Mouse (Mus musculus) kidney, postnatal 14 days (tissue): Measurements from ENCODE around the gene Grik2.
"Not testable (repeated sequence)": the region's sequence is repeated elsewhere in the genome, so short reads cannot be mapped to it uniquely, and the experiment has no call there.

Experiments
- DNase-seq: peaks from one replicate; pipeline ENCODE4 v3.0.0; 2022; ENCODE audit warnings: mixed read lengths

Grik2 gene

GRCm38 (mm10) chr10:49647116-49647515 lies 141.4 kb downstream of the Grik2 start:
- DNase-seq = no peak

GRCm38 (mm10) chr10:49639901-49640300 lies 148.7 kb downstream of the Grik2 start:
- no peak for DNase-seq

- DNase-seq = no peak
These were observed 164.6 kb downstream of the Grik2 start for GRCm38 (mm10) chr10:49623951-49624350.

- DNase-seq = no peak
These were observed 190.9 kb downstream of the Grik2 start for GRCm38 (mm10) chr10:49597652-49598051.

- no peak for DNase-seq
These were observed 215.1 kb downstream of the Grik2 start for GRCm38 (mm10) chr10:49573514-49573913.

- no peak for DNase-seq
These were observed 228.6 kb downstream of the Grik2 start for GRCm38 (mm10) chr10:49559872-49560407.

- no peak for DNase-seq
These were observed 246.3 kb downstream of the Grik2 start for GRCm38 (mm10) chr10:49542249-49542648.

GRCm38 (mm10) chr10:49519752-49520151 lies 268.8 kb downstream of the Grik2 start:
- no peak for DNase-seq

GRCm38 (mm10) chr10:49500628-49501027 lies 287.9 kb downstream of the Grik2 start:
- DNase-seq = no peak

- no peak for DNase-seq
These were observed 291.3 kb downstream of the Grik2 start for GRCm38 (mm10) chr10:49497302-49497701.

GRCm38 (mm10) chr10:49481439-49481838 lies 307.1 kb downstream of the Grik2 start:
- no peak for DNase-seq

GRCm38 (mm10) chr10:49480085-49480749 lies 308.3 kb downstream of the Grik2 start:
- DNase-seq = no peak

- no peak for DNase-seq
These were observed 315.0 kb downstream of the Grik2 start for GRCm38 (mm10) chr10:49473613-49474012.

- DNase-seq = no peak
These were observed 331.8 kb downstream of the Grik2 start for GRCm38 (mm10) chr10:49456791-49457190.

- DNase-seq = no peak
These were observed 335.0 kb downstream of the Grik2 start for GRCm38 (mm10) chr10:49453535-49453934.

GRCm38 (mm10) chr10:49441369-49441768 lies 347.2 kb downstream of the Grik2 start:
- DNase-seq = no peak

GRCm38 (mm10) chr10:49437057-49437456 lies 351.5 kb downstream of the Grik2 start:
- no peak for DNase-seq

GRCm38 (mm10) chr10:49436301-49436700 lies 352.3 kb downstream of the Grik2 start:
- no peak for DNase-seq

GRCm38 (mm10) chr10:49432825-49433224 lies 355.7 kb downstream of the Grik2 start:
- DNase-seq = no peak

- DNase-seq = not testable (repeated sequence)
These were observed 371.4 kb downstream of the Grik2 start for GRCm38 (mm10) chr10:49417206-49417605.

GRCm38 (mm10) chr10:49382996-49383395 lies 405.6 kb downstream of the Grik2 start:
- no peak for DNase-seq

GRCm38 (mm10) chr10:49381852-49382251 lies 406.7 kb downstream of the Grik2 start:
- DNase-seq = no peak

- DNase-seq = no peak
These were observed 420.0 kb downstream of the Grik2 start for GRCm38 (mm10) chr10:49368601-49369000.

GRCm38 (mm10) chr10:49365262-49365661 lies 423.3 kb downstream of the Grik2 start:
- no peak for DNase-seq

GRCm38 (mm10) chr10:49322413-49322812 lies 466.2 kb downstream of the Grik2 start:
- no peak for DNase-seq
